Mouse (Mus musculus) kidney, adult 2 months (tissue): ENCODE measurements at regions not wholly inside any gene's neighbourhood (a gene's known extent, or its start where the extent isn't known, plus 50 kb on each side); places are given as distances from the start of the nearest gene placed in this dataset.

Experiments
- DNase-seq: peaks from one replicate; pipeline ENCODE4 v3.0.0; 2021
- H3K27ac ChIP-seq: fragments of 200-500 bp; 2 replicates; pipeline ENCODE4 v1.5.1; 2012; ENCODE audit warnings: low read depth, low read length, control low read depth, inconsistent platforms; ENCODE audit not compliant: insufficient read depth
- H3K27me3 ChIP-seq: fragments of 200-500 bp; replicated peaks from 2 replicates; pipeline ENCODE4 v1.6.1; 2012; ENCODE audit warnings: mild to moderate bottlenecking, moderate library complexity, low read length, inconsistent platforms; ENCODE audit not compliant: control insufficient read depth, insufficient read depth
- H3K36me3 ChIP-seq: fragments of 200-500 bp; 2 replicates; pipeline ENCODE4 v1.6.1; 2012; ENCODE audit warnings: mild to moderate bottlenecking, moderate library complexity, low read length, inconsistent platforms; ENCODE audit not compliant: control insufficient read depth, insufficient read depth
- H3K4me1 ChIP-seq: fragments of 200-500 bp; 2 replicates; pipeline ENCODE4 v1.6.1; 2011; ENCODE audit warnings: low read length; ENCODE audit not compliant: control insufficient read depth, insufficient read depth
- H3K4me3 ChIP-seq: fragments of 200-500 bp; 2 replicates; pipeline ENCODE4 v1.5.1; 2011; ENCODE audit warnings: mild to moderate bottlenecking, low read depth, low read length, control low read depth; ENCODE audit not compliant: insufficient read depth
- CTCF ChIP-seq: fragments of 200-500 bp; conservative IDR thresholded peaks from 2 replicates; pipeline ENCODE4 v1.5.1; 2011; ENCODE audit warnings: low read depth, mild to moderate bottlenecking, control low read depth, low read length, moderate library complexity, mixed read lengths; ENCODE audit not compliant: insufficient read depth, insufficient read length
- POLR2A ChIP-seq: fragments of 200-500 bp; IDR thresholded peaks from one replicate; pipeline ENCODE4 v1.6.1; 2011; ENCODE audit warnings: low read depth, low read length, control low read depth
- WGBS: fragments of 180-500 bp; shearing (Covaris S2); methylation state at CpG from one replicate; pipeline ENCODE4 v1.1.7; 2018; 5-methylcytosine and 5-hydroxymethylcytosine counted together

- Histone ChIP-seq H3K36me3 (no peaks in the 10 kb centered on the region), H3K4me3 (no peak overlapping the region), H3K27ac (no peak overlapping the region), H3K27me3 (no peaks in the 10 kb centered on the region), H3K4me1 (no peaks in the 10 kb centered on the region)
- no peak for DNase-seq
- TF ChIP-seq CTCF (no peak), POLR2A (no peak)
- 84% methylated on average over 10 of the region's 10 CpGs for WGBS
These were observed 57.2 kb upstream of the Tgfbr2 start for GRCm38 (mm10) chr9:116232386-116232785.

GRCm38 (mm10) chr9:116231351-116232311 is 56.5 kb upstream of the Tgfbr2 start:
- TF ChIP-seq CTCF (no peak), POLR2A (no peak)
- no peaks in the 10 kb centered on the region for H3K27me3 ChIP-seq
- no peak overlapping the region for H3K4me3 ChIP-seq
- WGBS, result 80% methylated on average over 16 of the region's 16 CpGs
- no peaks in the 10 kb centered on the region for H3K36me3 ChIP-seq
- H3K4me1 ChIP-seq, result no peaks in the 10 kb centered on the region
- no peak for DNase-seq
- H3K27ac ChIP-seq, result no peak overlapping the region

- H3K27ac ChIP-seq, result no peak overlapping the region
- H3K27me3 ChIP-seq, result no peaks in the 10 kb centered on the region
- no peaks in the 10 kb centered on the region for H3K36me3 ChIP-seq
- H3K4me1 ChIP-seq, result no peaks in the 10 kb centered on the region
- WGBS, result 91% methylated on average over 7 of the region's 7 CpGs
- H3K4me3 ChIP-seq, result no peak overlapping the region
- DNase-seq, result no peak
- TF ChIP-seq POLR2A (no peak), CTCF (no peak)
These were observed 55.2 kb upstream of the Tgfbr2 start for GRCm38 (mm10) chr9:116230346-116230745.

- Histone ChIP-seq H3K27me3 (no peaks in the 10 kb centered on the region), H3K27ac (peak overlapping the region; percentile 2; the same call in 1 of the 2 replicates), H3K36me3 (no peaks in the 10 kb centered on the region), H3K4me3 (no peak overlapping the region), H3K4me1 (no peaks in the 10 kb centered on the region)
- DNase-seq, result peak; percentile 72
- 52% methylated on average over 9 of the region's 9 CpGs for WGBS
- TF ChIP-seq POLR2A, result no peak
- no peak for TF ChIP-seq CTCF
These were observed 53.3 kb upstream of the Tgfbr2 start for GRCm38 (mm10) chr9:116228443-116228842.

- Histone ChIP-seq H3K4me1 (0 out of 2 replicates have a peak, but pooled peaks cover under 1% of the 10 kb centered on the region), H3K27ac (no peak overlapping the region), H3K27me3 (no peaks in the 10 kb centered on the region), H3K4me3 (no peak overlapping the region), H3K36me3 (no peaks in the 10 kb centered on the region)
- TF ChIP-seq POLR2A (no peak), CTCF (no peak)
- no peak for DNase-seq
- WGBS, result 54% methylated on average over 7 of the region's 7 CpGs
These were observed 52.6 kb upstream of the Tgfbr2 start for GRCm38 (mm10) chr9:116227738-116228137.
